Mouse (Mus musculus): ENCODE measurements around the gene Morc2a. TPM values are rescaled to one million over a fixed set of nuclear protein-coding genes. Genes with fewer than 3 reads are reported as not detected.
A peak's percentile ranks its signal among the peaks of the same experiment; 100 is the strongest.

Gene Morc2a
- polyA plus RNA-seq, 1 experiment from 2014 or later = 15.1 TPM

GRCm38 (mm10) chr11:3668768-3669167, 19.8 kb downstream of the Morc2a start:
- Histone ChIP-seq H3K9ac (ENCODE audit: low read length) (no peak overlapping the region), H3K4me2 (ENCODE audit: low read length) (no peak overlapping the region), H3K9me3 (ENCODE audit: control insufficient read depth, low read length) (no peaks in the 10 kb centered on the region), H3K36me3 (ENCODE audit: control insufficient read depth, insufficient read depth, low read length) (peaks cover 89% of the 10 kb centered on the region), H3K27ac (replicated peaks in 1 of 2; ENCODE audit: control insufficient read depth in 1 of 2, insufficient read depth in 1 of 2, low read depth in 2 of 2, low read length in 2 of 2) (no peak overlapping the region), H3K4me3 (ENCODE audit: control insufficient read depth in 1 of 2, insufficient read depth in 1 of 2, low read depth in 1 of 2, low read length in 2 of 2) (no peak overlapping the region), H3K4me1 (ENCODE audit: control insufficient read depth in 2 of 2, insufficient read depth in 2 of 2, low read length in 2 of 2) (no peaks in the 10 kb centered on the region), H3K27me3 (ENCODE audit: control insufficient read depth, insufficient read depth, low read length) (no peaks in the 10 kb centered on the region)
- no peak for ATAC-seq (ENCODE audit: insufficient number of reproducible peaks, insufficient read depth, low FRiP score, low read depth)
- 100% methylated on average over 2 of the region's 2 CpGs for WGBS

GRCm38 (mm10) chr11:3669849-3670248, 20.9 kb downstream of the Morc2a start:
- Histone ChIP-seq H3K4me2 (ENCODE audit: low read length) (no peak overlapping the region), H3K9ac (ENCODE audit: low read length) (no peak overlapping the region), H3K4me3 (ENCODE audit: control insufficient read depth in 1 of 2, insufficient read depth in 1 of 2, low read depth in 1 of 2, low read length in 2 of 2) (no peak overlapping the region), H3K9me3 (ENCODE audit: control insufficient read depth, low read length) (no peaks in the 10 kb centered on the region), H3K27me3 (ENCODE audit: control insufficient read depth, insufficient read depth, low read length) (no peaks in the 10 kb centered on the region), H3K27ac (replicated peaks in 1 of 2; ENCODE audit: control insufficient read depth in 1 of 2, insufficient read depth in 1 of 2, low read depth in 2 of 2, low read length in 2 of 2) (no peak overlapping the region), H3K4me1 (ENCODE audit: control insufficient read depth in 2 of 2, insufficient read depth in 2 of 2, low read length in 2 of 2) (no peaks in the 10 kb centered on the region), H3K36me3 (ENCODE audit: control insufficient read depth, insufficient read depth, low read length) (peaks cover 90% of the 10 kb centered on the region)
- no peak for ATAC-seq (ENCODE audit: insufficient number of reproducible peaks, insufficient read depth, low FRiP score, low read depth)

GRCm38 (mm10) chr11:3671000-3671628, 22.1 kb downstream of the Morc2a start:
- no peaks in the 10 kb centered on the region for H3K27me3 ChIP-seq (ENCODE audit: control insufficient read depth, insufficient read depth, low read length)
- H3K4me3 ChIP-seq (ENCODE audit: control insufficient read depth in 1 of 2, insufficient read depth in 1 of 2, low read depth in 1 of 2, low read length in 2 of 2) = no peak overlapping the region
- no peaks in the 10 kb centered on the region for H3K4me1 ChIP-seq (ENCODE audit: control insufficient read depth in 2 of 2, insufficient read depth in 2 of 2, low read length in 2 of 2)
- no peak overlapping the region for H3K4me2 ChIP-seq (ENCODE audit: low read length)
- WGBS = 97% methylated on average over 1 of the region's 1 CpGs
- no peak for ATAC-seq (ENCODE audit: insufficient number of reproducible peaks, insufficient read depth, low FRiP score, low read depth)
- H3K36me3 ChIP-seq (ENCODE audit: control insufficient read depth, insufficient read depth, low read length) = peaks cover 100% of the 10 kb centered on the region
- no peak overlapping the region for H3K9ac ChIP-seq (ENCODE audit: low read length)
- no peak overlapping the region for H3K27ac ChIP-seq (replicated peaks in 1 of 2; ENCODE audit: control insufficient read depth in 1 of 2, insufficient read depth in 1 of 2, low read depth in 2 of 2, low read length in 2 of 2)
- H3K9me3 ChIP-seq (ENCODE audit: control insufficient read depth, low read length) = no peaks in the 10 kb centered on the region

GRCm38 (mm10) chr11:3674545-3674944, 25.6 kb downstream of the Morc2a start:
- no peak overlapping the region for H3K9ac ChIP-seq (ENCODE audit: low read length)
- no peak overlapping the region for H3K4me2 ChIP-seq (ENCODE audit: low read length)
- no peaks in the 10 kb centered on the region for H3K9me3 ChIP-seq (ENCODE audit: control insufficient read depth, low read length)
- no peak for ATAC-seq (ENCODE audit: insufficient number of reproducible peaks, insufficient read depth, low FRiP score, low read depth)
- no peak overlapping the region for H3K27ac ChIP-seq (replicated peaks in 1 of 2; ENCODE audit: control insufficient read depth in 1 of 2, insufficient read depth in 1 of 2, low read depth in 2 of 2, low read length in 2 of 2)
- WGBS = 77% methylated on average over 4 of the region's 4 CpGs
- no peaks in the 10 kb centered on the region for H3K4me1 ChIP-seq (ENCODE audit: control insufficient read depth in 2 of 2, insufficient read depth in 2 of 2, low read length in 2 of 2)
- H3K27me3 ChIP-seq (ENCODE audit: control insufficient read depth, insufficient read depth, low read length) = no peaks in the 10 kb centered on the region
- H3K36me3 ChIP-seq (ENCODE audit: control insufficient read depth, insufficient read depth, low read length) = peaks cover 100% of the 10 kb centered on the region
- no peak overlapping the region for H3K4me3 ChIP-seq (ENCODE audit: control insufficient read depth in 1 of 2, insufficient read depth in 1 of 2, low read depth in 1 of 2, low read length in 2 of 2)

- H3K27ac ChIP-seq (replicated peaks in 1 of 2; ENCODE audit: control insufficient read depth in 1 of 2, insufficient read depth in 1 of 2, low read depth in 2 of 2, low read length in 2 of 2) = peak overlapping the region in 1 of 2 experiments; percentile 38; a peak in 2 of 4 replicates
Observed at GRCm38 (mm10) chr11:3676423-3676822, 27.4 kb downstream of the Morc2a start.

GRCm38 (mm10) chr11:3677204-3677603, 28.2 kb downstream of the Morc2a start:
- Histone ChIP-seq H3K4me1 (ENCODE audit: control insufficient read depth in 2 of 2, insufficient read depth in 2 of 2, low read length in 2 of 2) (no peaks in the 10 kb centered on the region), H3K4me2 (ENCODE audit: low read length) (no peak overlapping the region), H3K36me3 (ENCODE audit: control insufficient read depth, insufficient read depth, low read length) (peaks cover 96% of the 10 kb centered on the region), H3K9me3 (ENCODE audit: control insufficient read depth, low read length) (no peaks in the 10 kb centered on the region), H3K27me3 (ENCODE audit: control insufficient read depth, insufficient read depth, low read length) (no peaks in the 10 kb centered on the region), H3K4me3 (ENCODE audit: control insufficient read depth in 1 of 2, insufficient read depth in 1 of 2, low read depth in 1 of 2, low read length in 2 of 2) (no peak overlapping the region), H3K9ac (ENCODE audit: low read length) (no peak overlapping the region), H3K27ac (replicated peaks in 1 of 2; ENCODE audit: control insufficient read depth in 1 of 2, insufficient read depth in 1 of 2, low read depth in 2 of 2, low read length in 2 of 2) (peak overlapping the region in 1 of 2 experiments; percentile 3; a peak in 1 of 4 replicates)
- 75% methylated on average over 6 of the region's 6 CpGs for WGBS
- no peak for ATAC-seq (ENCODE audit: insufficient number of reproducible peaks, insufficient read depth, low FRiP score, low read depth)

More at GRCm38 (mm10) chr11:3676423-3676822, 27.4 kb downstream of the Morc2a start:
- H3K36me3 ChIP-seq (ENCODE audit: control insufficient read depth, insufficient read depth, low read length) = peaks cover 100% of the 10 kb centered on the region
- no peaks in the 10 kb centered on the region for H3K9me3 ChIP-seq (ENCODE audit: control insufficient read depth, low read length)
- no peaks in the 10 kb centered on the region for H3K27me3 ChIP-seq (ENCODE audit: control insufficient read depth, insufficient read depth, low read length)
- H3K4me3 ChIP-seq (ENCODE audit: control insufficient read depth in 1 of 2, insufficient read depth in 1 of 2, low read depth in 1 of 2, low read length in 2 of 2) = no peak overlapping the region
- H3K4me2 ChIP-seq (ENCODE audit: low read length) = no peak overlapping the region
- no peak for ATAC-seq (ENCODE audit: insufficient number of reproducible peaks, insufficient read depth, low FRiP score, low read depth)
- no peak overlapping the region for H3K9ac ChIP-seq (ENCODE audit: low read length)
- H3K4me1 ChIP-seq (ENCODE audit: control insufficient read depth in 2 of 2, insufficient read depth in 2 of 2, low read length in 2 of 2) = no peaks in the 10 kb centered on the region
- 79% methylated on average over 5 of the region's 5 CpGs for WGBS

GRCm38 (mm10) chr11:3679771-3680170, 30.8 kb downstream of the Morc2a start:
- no peak overlapping the region for H3K9ac ChIP-seq (ENCODE audit: low read length)
- H3K4me3 ChIP-seq (ENCODE audit: control insufficient read depth in 1 of 2, insufficient read depth in 1 of 2, low read depth in 1 of 2, low read length in 2 of 2) = no peak overlapping the region
- H3K4me1 ChIP-seq (ENCODE audit: control insufficient read depth in 2 of 2, insufficient read depth in 2 of 2, low read length in 2 of 2) = no peaks in the 10 kb centered on the region
- 91% methylated on average over 3 of the region's 3 CpGs for WGBS
- peaks cover 95% of the 10 kb centered on the region for H3K36me3 ChIP-seq (ENCODE audit: control insufficient read depth, insufficient read depth, low read length)
- no peak for ATAC-seq (ENCODE audit: insufficient number of reproducible peaks, insufficient read depth, low FRiP score, low read depth)
- no peak overlapping the region for H3K4me2 ChIP-seq (ENCODE audit: low read length)
- no peak overlapping the region for H3K27ac ChIP-seq (replicated peaks in 1 of 2; ENCODE audit: control insufficient read depth in 1 of 2, insufficient read depth in 1 of 2, low read depth in 2 of 2, low read length in 2 of 2)
- H3K27me3 ChIP-seq (ENCODE audit: control insufficient read depth, insufficient read depth, low read length) = no peaks in the 10 kb centered on the region
- H3K9me3 ChIP-seq (ENCODE audit: control insufficient read depth, low read length) = no peaks in the 10 kb centered on the region

GRCm38 (mm10) chr11:3683696-3684095, 34.7 kb downstream of the Morc2a start:
- no peak overlapping the region for H3K9ac ChIP-seq (ENCODE audit: low read length)
- 90% methylated on average over 11 of the region's 11 CpGs for WGBS
- no peaks in the 10 kb centered on the region for H3K27me3 ChIP-seq (ENCODE audit: control insufficient read depth, insufficient read depth, low read length)
- H3K36me3 ChIP-seq (ENCODE audit: control insufficient read depth, insufficient read depth, low read length) = peaks cover 95% of the 10 kb centered on the region
- no peak for ATAC-seq (ENCODE audit: insufficient number of reproducible peaks, insufficient read depth, low FRiP score, low read depth)
- H3K27ac ChIP-seq (replicated peaks in 1 of 2; ENCODE audit: control insufficient read depth in 1 of 2, insufficient read depth in 1 of 2, low read depth in 2 of 2, low read length in 2 of 2) = no peak overlapping the region
- H3K4me2 ChIP-seq (ENCODE audit: low read length) = no peak overlapping the region
- no peak overlapping the region for H3K4me3 ChIP-seq (ENCODE audit: control insufficient read depth in 1 of 2, insufficient read depth in 1 of 2, low read depth in 1 of 2, low read length in 2 of 2)
- H3K9me3 ChIP-seq (ENCODE audit: control insufficient read depth, low read length) = no peaks in the 10 kb centered on the region
- no peaks in the 10 kb centered on the region for H3K4me1 ChIP-seq (ENCODE audit: control insufficient read depth in 2 of 2, insufficient read depth in 2 of 2, low read length in 2 of 2)

All from heart, embryonic 14.5 days (tissue).